Mouse (Mus musculus) layer of hippocampus, adult 9-11 months (tissue): ENCODE results near the gene Klhl33.
A peak's percentile ranks its signal among the peaks of the same experiment; 100 is the strongest.
"Not testable (repeated sequence)": the region's sequence is repeated elsewhere in the genome, so short reads cannot be mapped to it uniquely, and the experiment has no call there.

ENCODE experiments used
- DNase-seq: peaks from one replicate; pipeline ENCODE4 v3.0.0; 2022

Gene Klhl33

DNA sequence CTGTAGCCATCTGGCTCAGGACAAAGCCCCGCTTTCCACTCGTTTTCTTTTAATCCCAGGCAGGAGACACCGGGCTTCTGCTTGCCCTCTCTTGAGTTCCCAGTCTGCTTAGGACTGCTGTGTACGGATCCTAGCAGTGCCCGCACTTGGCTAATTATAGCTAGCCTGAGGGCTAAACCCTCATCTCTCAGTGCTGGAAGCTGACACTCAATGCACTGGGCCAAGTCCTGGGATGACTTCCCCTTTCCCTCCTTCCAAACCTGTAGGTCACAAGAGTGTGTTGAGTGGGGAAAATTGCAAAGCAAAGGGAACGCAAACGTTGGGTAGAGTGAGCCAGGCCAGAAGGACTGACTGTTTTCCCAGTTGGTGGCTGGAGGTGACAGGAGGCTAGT lies at the start of gene Klhl33:
Klhl33 (minus strand) TSS at position 134 of the 392 bp plus-strand sequence.
- no peak for DNase-seq

DNA sequence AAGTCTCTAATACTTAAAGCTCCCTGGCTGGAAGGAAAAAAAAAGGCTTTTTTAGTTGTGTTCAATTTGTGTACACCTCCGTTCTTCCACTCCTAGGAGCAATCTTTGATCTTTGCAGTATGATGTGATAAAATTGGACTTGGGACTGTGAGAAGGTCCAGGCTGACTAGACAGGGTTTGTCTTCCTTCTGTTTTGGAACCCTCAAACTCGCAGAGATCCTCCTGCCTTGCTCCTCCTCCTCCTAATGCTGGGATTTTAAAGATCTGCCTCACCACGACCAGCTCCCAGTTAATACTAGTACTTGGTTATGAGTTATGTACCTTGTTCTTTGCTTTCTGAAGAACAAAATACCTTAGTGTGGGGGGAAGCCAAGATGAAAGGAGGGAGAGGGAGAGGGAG lies 48.2 kb upstream of the Klhl33 start:
- DNase-seq = not testable (repeated sequence)

DNA sequence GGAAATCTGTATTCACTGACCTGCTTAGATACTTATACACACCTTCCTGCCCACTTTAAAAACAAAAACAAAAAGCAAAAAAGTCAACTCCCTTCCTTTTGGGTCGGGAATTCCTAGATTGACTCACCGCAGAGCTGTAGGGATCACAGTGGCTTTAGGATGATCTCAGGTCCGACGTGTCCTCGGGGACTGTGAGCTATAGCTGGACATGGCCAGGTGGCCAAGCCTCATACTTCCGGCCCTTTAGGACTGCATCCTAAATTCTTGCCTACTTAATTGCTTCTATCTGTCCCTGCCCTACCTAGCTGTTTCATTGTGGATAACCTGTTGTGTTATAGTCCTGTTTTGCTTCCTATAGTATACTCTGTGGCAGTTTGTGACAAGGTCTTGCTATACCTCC lies 47.8 kb upstream of the Klhl33 start:
- DNase-seq = not testable (repeated sequence)

DNA sequence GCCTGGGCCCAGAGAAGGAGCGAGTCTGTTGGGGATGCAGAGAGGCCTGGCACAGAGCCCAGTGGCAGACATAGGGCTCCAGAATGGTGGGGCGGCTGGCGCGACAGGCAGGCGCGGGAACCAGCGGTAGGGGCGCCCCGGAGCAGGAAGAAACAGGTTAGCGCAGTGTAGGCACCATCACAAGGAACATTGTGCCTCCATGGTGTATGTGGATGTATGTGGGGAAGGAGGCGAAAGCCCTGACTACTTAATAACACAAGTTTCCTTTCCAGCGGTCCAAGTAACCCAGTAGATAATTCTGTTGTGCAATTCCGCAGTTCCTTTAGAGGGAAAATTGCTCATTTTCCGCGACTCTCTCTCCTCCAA lies 47.3 kb upstream of the Klhl33 start:
- DNase-seq = not testable (repeated sequence)

DNA sequence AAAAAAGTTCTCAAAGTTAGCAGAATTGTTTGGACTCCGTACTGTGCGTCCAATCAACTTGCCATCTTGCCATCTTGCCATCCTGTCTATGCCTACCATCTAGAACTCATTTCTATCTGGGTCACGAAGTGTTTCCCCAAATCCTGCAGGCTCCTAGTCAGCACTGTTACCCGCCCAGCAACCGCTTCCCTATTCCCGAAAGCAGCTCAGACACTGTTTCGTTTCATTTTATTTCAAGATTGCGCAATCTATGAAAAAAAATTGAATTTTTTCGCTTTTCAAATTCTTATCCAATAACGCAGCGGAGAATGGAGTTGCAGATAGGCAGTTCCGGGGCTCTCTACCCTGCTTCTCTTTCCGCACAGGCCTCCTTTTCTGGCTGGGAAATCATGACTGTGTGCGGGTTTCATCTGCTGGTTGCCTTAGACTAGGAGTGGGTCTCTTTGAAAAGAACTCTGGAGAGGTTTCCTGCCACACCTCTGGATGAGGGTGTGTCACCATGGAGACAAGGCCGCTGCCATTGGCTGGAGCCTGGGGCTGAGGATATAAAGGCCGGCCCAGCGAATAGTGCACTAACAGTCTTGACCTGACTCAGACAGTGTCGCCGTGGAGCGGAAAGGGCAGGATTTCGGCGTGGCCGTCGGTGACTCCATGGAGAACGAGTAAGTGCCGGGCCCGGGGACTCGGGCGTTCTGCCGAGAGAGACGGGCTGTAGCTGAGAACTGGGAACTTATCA lies 46.8 kb upstream of the Klhl33 start, which contains the start of gene Gm49342:
Gm49342 (plus strand) TSS at position 586 of the 736 bp plus-strand sequence.
- DNase-seq = peak; percentile 93

DNA sequence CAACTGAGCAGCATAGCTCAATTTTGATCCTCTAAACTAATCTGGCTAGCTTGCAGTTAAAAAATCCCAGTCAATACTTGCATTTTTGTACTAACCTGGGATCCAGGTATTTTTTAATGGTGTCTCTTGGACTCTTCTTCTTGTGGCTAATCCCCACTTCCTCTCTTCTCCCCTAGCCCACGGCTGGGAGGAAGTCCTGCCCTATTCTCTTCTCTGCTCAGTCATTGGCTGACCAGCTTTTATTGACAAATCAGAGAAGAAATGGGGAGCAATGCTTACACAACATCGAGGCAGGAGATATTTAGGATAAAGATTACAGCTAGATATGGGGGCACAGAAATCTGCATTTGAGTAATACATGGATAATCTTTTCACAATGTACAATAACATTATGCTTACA lies 41.6 kb upstream of the Klhl33 start:
- no peak for DNase-seq

DNA sequence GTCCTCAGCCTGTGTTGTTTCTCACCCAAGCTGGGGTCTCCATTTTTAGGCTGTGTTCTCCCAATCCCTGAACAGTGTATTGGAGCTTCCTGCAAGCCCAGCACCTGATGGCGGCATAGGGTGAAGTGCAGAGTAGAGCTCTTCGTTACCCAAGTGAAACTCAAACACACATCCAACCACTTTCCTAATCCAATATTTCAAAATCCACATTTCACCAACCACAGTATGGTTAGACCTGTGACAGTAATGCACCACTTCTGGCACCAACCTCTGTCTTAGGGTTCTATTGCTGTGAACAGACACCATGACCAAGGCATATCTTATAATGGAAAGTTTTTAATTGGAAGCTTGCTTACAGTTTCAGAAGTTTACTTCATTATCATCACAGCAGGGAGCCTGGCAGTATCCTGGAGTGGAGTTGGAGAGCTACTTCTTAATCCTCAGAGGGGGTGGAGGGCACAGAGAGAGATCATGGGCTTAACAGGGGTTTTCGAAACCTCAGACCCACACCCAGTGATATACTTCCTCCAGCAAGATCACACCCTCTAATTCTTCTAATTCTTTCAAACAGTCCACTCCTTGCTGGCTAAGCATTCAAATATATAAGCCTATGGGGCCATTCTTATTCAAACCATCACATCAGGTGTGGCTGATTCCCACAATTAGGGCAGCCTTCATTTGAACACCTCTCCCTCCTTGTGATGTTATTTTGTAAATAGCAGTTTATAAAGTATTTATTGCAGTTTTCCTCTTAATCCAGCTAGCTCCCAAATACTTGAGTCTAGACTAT lies 41.0 kb upstream of the Klhl33 start:
- DNase-seq = no peak

DNA sequence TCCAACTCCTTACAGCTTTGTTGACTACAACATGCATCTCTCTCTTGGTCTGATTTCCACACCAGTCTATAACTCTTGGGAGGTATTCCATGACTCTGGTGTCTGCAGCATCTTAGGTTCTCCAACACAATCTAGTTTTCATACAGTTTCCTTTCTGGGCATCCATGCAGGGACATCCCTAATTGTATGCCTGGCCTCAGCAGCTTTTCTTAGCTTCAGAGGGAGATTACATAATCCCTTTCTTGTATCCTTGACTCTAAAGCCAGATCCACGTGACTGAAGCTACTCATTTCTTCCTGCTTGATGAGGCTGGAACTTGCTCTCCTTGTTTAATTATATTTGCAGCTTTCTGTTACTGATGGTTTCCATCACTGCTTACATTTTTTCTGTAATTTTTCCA lies 39.3 kb upstream of the Klhl33 start:
- DNase-seq = no peak

DNA sequence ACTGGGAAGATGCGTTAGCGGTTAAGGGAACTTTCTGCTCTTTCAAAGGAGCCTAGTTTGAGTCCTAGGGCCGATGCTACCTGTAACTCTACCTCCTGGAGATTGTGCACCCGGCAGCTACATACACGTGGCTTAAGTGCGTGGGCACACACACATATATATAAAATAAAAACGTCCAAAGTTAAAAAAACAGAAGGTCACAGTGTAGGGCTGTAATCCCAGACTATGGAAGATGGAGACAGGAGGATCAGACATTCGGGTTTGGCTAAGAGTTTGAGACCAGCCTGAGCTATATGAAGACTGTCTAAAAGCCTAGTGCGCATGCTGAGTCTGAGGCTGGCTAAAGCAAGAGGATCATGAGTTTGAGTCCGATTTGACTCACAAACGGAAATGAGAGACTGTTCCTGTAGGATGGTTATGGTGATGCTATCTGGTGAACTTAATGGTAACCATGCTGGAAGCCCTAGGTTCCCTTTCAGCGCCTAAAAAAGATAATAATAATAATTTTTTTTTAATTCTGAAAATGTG lies 34.2 kb upstream of the Klhl33 start:
- no peak for DNase-seq

DNA sequence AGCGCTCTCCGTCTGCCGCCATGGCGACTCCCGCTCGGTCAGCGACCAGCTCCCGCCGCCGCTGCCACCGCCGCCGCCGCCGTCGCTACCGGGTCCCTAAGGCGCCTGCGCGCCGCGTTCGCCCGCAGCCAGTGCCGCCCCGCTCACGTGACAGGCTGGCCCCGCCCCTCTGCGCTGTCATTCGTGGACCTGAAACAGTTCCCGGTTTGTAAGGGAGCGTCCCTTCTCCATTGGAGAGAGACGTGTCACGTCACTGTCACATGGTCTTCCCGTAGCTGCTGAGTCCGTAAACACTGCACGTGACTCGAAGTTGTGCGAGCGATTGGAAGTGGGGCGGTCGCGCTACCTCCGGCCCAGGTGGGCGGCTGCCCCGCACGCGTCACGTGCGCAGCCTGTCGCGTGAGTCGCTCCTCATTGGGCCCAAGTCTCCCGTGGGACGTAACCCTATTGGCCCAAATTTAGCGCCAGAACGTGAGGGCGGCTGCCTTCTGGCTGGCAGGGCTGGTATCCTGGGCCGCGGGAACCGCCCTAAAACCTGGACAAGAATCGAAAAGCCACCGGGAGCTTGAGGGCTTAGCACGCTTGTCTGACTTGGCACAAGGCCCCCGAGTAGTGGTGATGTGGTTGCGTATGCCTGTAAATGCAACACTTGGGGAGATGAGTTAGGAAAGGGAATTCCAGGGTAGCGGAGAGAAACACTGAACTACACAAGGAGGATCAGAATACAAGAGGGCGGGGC lies 33.6 kb upstream of the Klhl33 start, which contains the start of the genes Pip4p1 and Pnp:
Pip4p1 (minus strand) TSS at position 103 of the 739 bp plus-strand sequence.
Pnp (plus strand) TSS at position 329 of the 739 bp plus-strand sequence.
- peak; percentile 100 for DNase-seq

DNA sequence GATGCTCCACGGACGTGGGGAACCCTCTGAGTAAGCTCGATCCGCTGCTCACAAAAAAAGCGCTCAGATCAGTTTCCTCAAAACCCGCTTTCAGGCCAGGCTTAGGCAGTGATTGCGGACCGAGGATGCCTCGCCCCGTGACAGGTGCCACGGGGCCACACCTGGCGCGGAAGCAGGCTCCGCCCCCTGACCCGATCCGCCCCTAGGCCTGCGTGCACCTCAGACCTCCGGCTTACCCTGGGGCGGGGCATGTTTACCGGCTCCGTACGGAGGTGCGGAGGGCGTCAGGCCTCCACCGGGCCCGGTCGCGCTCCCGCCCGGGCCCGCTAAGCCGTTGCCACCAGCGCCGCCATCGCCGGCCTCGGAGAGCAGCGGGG lies 33.1 kb upstream of the Klhl33 start:
- DNase-seq = no peak

DNA sequence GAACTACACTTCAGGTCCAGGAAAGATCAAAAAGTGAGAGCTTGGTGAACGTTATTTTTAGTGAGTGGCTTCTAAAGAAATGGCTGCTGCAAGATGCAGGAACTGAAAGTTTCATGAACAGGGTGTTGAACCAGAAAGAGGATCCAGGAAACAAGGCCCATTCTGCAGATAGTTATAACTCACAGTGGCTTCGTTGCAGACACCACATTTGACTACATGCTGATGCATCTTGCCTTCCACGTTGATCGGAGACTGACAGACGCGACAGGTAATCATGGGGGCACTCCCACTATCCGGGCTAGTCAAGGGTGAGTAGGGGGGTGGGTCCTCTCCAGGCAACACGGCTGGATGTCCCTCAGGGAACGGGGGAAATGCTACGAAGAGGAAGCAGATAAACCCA lies 32.6 kb upstream of the Klhl33 start:
- DNase-seq = no peak

DNA sequence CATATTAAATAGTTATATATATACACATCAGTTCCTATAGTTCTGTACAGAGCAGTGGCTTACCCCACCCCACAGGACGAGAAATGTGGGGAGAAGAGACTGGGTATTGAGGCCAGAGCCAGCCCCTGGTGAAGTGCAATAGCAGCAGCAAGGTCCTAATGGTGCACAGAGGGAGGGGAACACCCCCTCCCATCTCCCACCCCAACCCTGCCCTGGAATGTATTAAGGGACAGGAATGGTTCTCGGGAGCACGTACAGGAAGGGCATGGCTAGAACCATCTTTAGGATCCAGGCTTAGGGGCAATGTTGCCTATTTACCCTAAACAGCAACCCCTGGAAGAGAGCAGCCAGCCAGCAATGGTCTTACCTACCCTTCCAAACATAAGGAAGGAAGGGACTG lies 30.1 kb upstream of the Klhl33 start:
- no peak for DNase-seq

DNA sequence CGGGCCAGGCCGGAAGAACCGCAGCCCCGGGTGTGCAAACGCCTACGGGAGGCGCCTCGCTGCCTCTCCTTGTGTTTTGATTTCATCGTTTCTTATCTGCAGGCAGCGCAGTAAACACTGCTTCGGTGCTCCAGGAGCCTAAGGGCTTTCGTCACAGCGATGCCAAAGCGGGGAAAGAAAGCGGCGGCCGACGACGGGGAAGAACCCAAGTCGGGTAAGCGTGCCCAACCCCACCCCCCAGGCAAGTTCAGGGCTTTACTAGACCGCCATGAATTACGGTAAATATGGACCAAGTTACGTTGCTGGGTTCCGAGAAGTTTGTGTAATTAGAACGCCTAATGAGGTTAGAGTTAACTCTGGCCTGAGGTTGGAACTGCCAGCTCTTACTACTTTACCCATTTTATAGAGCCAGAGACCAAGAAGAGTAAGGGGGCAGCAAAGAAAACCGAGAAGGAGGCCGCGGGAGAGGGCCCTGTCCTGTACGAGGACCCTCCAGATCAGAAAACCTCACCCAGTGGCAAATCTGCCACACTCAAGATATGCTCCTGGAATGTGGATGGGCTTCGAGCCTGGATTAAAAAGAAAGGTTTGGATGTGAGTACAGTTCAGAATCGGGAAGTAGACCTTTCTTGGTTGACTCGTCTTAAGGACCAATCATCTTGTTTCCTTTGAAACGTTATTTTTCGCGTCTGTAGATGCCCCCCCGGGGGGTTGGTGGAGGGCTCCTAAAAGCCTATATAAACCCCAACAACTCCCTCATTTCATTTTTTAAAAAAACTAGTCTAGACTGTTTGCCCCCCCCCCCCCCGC lies 28.0 kb upstream of the Klhl33 start:
- no peak for DNase-seq

DNA sequence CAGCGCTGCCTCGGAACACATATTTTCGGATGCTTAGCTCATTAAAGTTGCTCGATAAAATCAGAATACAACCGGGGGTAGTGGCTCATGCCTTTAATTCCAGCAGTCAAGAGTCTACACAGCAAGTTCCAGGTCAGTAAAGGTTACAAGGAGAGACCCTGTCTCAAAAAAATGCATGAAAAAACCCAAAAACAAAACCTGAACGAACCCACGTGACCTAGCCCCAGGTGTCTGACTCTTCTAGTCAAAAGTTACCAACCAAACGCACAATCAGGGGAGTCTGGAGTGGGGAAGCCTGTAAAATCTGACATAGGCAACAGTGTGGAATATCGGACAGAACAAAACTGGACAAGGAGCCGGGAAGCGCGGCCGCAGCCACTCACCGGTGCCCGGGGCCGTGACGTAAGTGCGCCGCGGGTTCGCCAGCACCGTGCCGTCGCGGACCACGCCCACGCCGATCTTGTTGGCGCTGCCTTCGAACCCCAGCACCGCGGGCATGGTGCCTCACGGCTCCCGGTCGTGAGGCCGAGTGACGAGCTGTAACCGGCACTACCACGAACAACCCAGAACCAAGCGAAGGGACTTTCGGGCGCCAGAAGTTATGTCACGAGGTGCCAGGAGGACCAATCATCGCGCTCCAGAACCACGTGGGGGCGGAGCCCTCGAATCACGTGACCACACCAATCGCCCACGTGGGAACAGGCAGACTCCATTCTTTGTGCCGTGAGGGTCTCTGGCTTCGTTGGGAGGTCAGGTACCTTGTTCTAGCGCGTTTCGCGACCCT lies 27.2 kb upstream of the Klhl33 start, which contains the start of the genes Osgep and Apex1:
Osgep (minus strand) TSS at position 613 of the 784 bp plus-strand sequence.
Apex1 (plus strand) TSS at position 688 of the 784 bp plus-strand sequence.
- peak; percentile 98 for DNase-seq

DNA sequence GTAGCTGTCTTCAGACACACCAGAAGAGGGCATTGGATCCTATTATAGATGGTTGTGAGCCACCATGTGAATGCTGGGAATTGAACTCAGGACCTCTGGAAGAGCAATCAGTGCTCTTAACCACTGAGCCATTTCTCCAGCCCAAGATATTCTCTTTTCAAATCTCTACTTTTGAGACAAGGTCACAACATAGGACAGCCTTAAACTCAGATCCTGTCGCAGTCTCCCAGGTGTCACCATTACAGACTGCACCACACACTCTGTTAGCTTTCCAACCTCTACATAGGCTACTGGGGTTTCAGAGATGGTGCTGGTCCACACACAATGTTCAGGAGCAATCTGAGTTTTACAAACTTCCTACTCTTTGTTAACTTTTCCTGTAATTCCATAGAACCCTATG lies 26.1 kb upstream of the Klhl33 start:
- not testable (repeated sequence) for DNase-seq

DNA sequence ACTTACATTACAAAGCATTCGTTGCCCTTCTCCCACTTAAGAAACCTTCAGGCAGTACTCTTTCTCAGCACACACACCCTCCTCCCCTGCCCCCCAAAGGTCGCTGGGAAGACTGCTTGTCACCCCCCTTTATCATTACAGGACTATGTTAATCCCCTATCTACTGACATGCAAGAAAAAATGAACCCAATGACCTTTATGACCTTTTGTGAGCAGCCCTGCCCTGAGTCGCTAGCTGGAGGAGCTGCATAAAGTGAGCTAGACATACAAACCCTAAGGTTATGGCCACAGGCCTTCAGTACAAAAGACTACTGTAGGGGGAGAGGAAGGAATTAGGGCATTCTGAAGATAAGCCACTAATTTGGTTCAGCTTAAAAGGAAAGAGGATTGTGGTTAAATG lies 14.0 kb upstream of the Klhl33 start:
- DNase-seq = no peak

DNA sequence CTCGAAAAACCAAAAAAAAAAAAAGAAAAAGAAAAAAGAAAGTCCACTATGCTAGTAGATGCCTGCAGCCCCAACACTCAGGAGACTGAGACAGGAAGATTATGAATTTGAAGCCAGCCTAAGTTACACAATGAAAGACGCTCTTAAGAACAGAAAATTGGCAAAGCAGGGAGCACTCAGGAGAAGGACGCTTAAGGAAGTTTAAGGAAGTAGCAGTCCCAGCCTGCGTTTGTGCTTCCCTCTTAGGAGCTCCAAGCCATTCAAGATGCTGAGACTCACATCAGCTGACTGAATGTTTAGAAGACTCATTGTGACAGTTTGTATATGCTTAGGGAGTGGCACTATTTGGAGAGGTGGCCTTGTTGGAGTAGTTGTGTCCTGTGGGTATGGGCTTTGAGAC lies 10.8 kb upstream of the Klhl33 start:
- no peak for DNase-seq

DNA sequence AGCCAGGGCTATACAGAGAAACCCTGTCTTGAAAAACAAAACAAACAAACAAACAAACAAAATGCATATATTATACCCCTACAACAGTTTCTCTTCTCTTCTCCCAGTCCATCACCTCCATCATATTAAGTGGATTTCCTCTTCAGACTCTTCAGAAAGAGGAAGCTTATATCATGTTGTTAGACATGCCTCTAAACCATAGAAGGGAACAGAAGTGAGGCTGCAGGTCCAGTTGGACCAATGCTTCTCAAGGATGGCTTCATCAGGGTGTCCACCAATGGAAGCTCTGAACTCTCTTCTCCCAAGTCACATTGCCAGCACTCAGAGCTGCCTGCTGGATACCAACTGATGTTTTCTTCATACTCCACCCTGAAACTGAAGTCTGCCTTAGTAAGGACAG lies 8.0 kb upstream of the Klhl33 start:
- not testable (repeated sequence) for DNase-seq

DNA sequence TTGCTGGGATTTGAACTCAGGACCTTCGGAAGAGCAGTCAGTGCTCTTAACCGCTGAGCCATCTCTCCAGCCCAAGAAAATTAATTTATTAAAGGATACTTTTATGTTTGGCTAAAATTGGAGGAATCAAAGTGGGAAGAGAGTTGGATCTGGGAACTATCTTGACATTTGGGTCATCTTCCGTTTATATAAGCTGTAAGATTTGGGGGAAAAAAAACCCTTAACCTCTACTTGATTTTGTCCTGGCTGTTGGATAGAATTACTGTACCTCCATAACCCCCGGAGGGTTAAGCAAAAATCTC lies 7.5 kb upstream of the Klhl33 start:
- DNase-seq = no peak
